Mouse (Mus musculus) testis, postnatal 10 days (tissue): ENCODE data around the gene Srrm4.
"Not testable (repeated sequence)": the region's sequence is repeated elsewhere in the genome, so short reads cannot be mapped to it uniquely, and the experiment has no call there.

Source experiments
- DNase-seq: peaks from one replicate; pipeline ENCODE4 v3.0.0; 2021; ENCODE audit warnings: low spot score

Gene Srrm4

DNA sequence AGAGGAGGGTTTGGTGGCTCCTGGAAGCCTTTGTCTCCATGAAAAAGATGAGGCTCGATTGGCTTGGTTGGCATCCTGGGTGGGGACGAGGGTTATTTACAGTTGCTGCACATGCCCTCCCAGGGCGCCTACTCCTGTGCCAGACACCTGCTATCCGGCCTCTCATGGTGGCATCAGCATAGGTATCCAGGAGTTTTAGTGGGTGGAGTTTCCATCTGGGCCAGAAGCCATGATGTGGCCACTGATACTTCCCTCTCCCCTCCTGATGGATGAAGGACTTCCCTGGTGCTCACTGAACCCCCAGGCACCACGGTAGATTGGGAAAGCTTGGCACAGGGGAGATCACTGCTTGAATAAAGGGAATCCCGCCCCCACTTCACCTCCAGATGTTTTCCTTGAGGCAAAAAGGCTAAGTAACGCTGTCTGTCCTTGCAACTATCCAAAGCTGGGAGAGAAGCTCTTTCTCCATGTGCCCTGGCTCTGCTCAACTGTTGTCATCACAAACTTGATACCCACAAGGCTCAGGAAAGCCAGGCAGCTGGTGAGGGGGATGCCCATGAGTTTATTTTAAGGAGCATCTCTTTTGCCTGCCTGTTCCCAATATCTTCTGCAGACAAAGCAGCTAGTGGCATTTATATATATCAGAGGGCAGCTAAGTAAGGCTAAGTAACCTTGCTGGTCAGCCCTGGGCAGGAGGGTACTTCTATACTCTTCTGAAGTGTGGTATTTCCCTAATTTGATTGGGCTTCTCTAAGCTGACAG is 148.7 kb downstream of the Srrm4 start:
- no peak for DNase-seq

DNA sequence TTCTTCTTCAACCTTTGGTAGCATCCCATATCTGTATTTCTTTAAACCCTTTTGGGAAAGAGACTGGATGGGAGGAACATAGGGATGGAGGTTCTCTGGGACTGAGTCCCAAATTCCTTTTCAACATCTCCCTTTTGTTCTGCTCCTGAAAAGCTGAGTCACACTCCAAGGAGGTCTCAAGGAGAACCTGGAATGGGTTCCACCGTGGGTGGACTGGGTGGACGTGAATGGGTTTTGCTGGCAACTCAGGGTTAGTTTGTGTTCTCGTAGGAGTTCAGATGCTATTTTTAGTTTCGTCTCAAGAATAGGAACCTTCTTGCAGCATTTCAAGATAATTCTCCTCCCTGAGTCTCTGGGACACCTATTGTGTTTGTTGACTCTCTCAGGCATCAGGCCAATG is 151.4 kb downstream of the Srrm4 start:
- no peak for DNase-seq

DNA sequence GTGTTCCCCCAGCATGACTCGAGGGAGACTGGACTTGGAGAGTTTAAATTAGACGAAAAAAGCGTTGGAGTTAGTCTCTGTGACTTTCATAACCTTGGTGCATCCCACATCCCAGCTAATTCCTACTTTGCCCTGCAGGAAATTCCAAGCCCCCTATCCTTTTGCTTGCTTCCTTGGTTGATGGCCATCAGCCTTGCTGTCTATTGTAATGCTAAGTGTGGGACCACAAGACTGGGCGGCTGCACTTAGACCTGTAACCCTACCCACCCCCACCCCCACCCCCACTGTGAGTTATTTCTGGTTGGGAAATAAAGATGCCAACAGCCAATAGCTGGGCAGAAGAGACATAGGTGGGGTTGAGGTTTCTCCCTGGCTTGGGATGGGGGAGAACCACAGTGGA is 153.3 kb downstream of the Srrm4 start:
- DNase-seq: no peak

DNA sequence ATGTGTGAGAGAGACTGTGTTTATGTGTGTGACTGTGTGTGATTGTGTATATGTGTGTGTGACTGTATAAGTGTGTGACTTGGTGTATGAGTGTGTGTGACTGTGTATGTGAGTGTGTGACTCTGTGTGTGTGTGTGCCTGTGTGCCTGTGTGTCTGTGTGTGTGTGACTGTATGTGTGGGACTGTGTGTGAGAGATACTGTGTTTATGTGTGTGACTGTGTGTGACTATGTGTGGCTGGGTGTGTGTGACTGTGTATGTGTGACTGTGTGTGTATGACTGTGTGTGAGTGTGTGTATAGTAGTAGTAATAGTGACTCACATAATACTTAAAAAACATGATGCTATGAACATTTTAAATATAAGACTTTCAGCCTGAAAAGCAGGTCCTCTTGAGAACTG is 155.5 kb downstream of the Srrm4 start:
- no peak for DNase-seq

DNA sequence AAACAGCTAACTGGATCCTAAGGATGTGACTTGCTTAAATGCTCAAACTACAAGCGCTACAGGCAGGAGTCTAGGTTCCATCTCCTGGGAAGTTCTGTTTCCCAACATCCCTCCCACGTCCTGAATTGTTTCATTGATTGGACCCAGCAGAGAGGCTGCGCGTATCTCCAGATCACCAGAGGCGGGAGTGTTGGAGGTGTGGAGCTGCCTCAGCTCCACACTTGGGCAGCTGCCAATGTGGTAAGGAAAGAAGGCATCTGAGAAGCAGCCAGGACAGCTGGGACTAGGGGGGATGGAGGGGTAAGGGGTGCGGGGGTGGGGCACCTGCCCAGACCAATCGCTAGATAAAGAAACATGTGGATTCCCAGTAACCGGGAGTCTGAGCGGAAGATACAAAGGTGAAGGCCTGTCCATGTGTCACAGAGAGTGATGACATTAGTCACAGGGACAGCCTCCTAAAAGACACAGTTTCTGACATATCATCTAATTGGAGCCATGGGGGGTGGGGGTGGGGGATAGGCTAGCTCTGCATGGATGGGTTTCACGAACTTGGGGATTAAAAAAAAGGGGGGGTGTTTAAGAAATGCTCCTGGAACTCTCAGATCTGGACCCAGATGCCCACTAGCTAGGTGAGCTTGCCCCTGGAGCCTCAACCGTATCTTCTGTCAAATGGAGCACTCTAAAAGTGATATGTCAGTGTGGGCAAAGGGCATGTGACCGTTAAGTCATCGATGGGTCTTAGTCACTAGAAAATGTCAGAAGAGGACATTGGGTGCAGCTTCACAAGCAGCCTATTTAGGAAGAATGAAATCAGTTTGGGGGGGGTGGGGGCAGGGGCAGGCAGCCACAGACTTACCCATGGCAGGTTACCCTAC is 156.4 kb downstream of the Srrm4 start:
- DNase-seq: no peak

DNA sequence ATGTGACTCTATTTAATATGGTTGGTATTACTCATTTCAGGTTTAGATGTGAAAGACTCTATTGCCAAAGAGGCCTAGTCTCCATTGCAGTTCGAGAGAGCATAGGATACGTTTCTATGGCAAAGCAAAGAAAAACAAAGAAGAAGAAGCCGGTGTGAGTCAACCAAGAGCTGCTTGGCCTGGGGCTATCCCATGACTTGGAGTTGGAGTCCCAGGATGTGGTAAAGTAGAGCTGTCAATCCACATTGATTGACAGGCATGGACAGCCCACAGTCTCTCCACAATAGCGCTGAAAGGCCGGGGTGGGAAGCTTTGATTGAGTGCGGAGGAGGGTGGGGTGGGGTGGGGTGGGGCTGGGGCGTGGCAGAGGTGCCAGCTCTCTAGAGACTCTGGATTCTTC is 158.7 kb downstream of the Srrm4 start:
- DNase-seq: no peak

DNA sequence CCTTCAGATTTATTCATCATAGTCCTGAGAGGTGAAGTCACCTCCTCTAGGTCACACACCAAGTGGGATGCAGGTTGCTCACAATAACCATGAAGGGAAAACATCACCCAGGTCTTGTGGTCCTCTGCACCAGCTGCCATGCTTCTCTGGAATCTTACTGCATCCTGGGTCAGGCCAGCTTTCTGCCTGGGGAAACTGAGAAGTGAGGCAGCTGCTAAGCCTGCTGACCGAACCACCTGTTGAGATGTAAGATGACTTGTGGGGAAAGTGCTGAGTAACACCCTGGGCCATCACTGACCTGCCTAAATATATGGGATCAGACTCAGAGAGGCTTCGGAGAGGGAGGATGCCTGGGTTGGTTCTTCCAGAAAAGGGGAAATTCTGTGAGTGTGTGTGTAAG is 164.9 kb downstream of the Srrm4 start:
- DNase-seq: no peak

DNA sequence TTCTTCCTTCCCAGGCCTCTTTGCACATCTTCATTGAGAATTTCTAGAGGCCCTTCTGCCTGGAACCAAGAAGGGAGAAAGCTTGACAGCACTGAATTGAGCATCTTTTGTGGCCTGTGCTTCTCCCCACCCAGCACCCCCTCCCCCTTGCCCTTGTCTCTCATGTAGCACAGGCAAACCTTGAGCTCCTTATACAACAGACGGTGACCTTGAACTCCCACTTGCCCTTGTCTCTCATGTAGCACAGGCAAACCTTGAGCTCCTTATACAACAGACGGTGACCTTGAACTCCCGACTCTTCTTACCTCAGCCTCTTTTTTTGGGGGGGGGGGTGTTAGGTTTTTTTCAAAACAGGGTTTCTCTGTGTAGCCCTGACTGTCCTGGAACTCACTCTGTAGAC is 165.9 kb downstream of the Srrm4 start:
- DNase-seq: not testable (repeated sequence)

DNA sequence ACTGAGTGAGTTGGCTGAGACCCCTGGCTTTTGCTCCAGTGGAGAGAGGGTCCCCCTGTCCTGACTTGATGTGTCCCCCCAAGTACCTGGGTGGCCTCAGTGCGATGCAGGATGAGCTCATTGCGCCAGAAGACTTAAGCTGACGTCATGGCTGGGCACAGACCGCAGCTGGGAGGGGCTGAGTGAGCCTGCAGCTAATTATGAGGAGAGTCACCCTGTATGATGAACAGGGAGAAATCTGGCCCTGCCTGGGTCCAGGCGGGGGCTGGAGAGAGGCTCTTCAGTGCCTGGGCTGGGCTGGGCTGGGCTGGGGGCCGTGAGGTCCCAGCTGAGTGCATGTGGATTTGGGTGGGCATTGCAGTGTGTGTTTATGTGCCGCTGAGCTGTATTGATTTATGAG is 166.3 kb downstream of the Srrm4 start:
- DNase-seq: no peak

DNA sequence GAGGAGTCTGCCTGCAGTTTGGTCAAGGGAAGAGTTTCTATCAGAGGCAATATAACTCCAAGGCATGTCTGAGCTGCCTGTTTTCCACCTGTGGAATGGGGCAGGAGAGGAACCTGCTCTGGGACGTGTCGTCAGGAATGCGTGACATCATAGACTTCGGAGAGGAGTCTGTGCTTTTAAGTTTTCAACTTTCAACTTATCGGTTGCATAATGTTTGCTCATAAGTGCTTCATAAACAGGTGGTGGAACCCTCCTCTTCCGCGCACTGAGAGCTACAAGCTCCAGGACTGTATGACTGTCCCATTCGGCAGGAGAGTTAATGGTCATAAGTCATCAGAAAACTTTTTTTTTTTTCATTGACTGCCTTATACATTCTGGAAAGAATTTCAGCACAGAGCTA is 167.9 kb downstream of the Srrm4 start:
- no peak for DNase-seq

DNA sequence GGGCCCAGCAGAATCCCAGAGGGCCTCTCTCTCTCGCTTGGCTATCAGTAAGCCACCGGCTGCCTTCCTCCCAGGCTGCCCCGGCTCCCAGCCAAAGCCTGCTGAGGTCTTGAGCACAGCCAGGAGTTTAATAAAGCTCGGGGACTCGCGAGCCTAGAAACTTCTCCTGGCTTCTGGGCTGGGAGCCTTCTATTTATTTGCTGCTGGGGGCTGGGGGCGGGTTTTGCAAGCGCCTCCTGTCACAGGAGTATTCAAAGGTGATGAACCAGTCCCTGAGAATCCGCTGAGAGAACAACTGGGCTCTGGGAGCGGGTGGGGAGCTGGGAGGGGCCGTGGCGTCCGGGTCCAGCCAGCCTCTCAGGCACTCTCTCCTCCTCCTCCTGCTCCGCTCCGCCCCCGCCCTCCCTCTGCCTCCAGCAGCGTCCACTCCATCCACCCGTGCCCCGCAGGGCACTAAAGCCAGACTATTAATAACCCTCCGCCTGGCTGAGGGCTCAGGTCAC is 168.9 kb downstream of the Srrm4 start, which contains the start of gene Hspb8:
Gene Hspb8 (minus strand): TSS at position 166 of the 503 bp plus-strand sequence.
- peak; percentile 84 for DNase-seq

DNA sequence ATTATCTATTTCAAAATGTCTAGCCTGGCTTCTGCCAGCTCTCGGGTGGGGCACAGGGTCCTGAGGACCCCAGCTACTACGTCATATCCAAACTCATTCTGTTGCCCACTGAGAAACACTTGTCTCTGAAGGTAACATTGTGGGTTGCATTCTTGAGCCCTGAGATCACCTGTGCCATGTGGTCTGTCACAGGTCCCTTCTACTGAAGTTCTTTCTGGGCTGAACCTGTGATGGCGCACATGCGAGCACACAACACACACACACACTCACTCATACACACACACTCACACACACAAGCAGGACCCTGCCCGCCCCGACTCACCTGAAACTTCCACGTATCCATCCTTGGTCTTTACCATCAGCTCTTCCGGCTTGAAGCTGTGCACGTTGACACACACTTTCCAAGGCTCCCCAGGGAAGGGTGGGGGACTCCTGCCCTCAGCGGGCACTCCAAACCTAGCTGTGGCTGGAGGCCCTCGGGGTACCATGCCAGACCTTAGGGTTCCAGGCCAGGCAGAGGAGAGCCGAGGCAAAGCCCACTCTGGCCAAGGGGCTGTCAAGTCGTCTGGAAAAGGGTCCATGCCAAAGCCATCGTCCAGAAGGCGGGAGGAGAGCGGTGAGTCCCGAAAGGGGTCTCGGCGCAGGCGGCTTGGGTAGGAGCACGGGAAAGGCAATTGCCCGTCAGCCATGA is 169.7 kb downstream of the Srrm4 start:
- DNase-seq: no peak

DNA sequence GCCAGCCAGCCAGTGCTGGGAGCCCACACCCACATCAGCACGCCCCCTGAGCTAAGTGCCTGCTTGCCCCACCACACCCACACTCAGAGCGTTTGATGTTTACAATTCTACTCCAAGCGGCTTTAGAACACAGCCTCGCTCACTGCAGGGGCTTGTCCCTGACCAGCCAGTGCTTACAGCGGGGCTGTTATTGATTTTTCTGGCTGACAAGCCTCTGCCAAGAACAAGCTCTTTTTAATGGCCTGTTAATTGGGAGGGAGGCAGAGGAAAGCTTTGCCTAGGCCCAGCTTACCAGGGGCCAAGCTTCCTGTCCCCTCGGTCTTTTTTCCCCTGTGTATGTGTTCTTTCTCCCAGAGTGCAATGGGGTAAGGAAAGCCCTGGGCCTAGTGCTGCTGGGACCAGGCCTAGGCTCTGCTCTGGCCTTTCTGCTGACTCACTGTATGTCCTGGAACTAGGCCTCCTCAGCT is 170.8 kb downstream of the Srrm4 start:
- DNase-seq: no peak

DNA sequence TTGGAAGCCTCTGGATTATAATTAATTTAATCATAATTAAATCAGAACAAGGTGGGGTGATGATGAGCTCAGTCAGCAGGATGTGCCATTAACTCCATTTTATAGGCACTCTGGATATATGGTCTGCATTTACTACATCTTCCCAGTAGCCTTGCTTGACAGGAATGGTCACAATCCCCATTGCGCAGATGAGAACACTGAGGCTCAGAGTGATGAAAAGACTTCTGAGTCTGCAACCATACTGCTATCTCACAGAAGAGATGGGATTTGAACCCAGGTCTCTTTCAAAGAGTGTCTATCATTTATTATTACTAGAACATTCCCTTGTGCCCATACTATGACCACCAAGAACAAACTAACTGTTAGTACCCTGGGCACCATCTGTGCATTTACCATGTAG is 171.4 kb downstream of the Srrm4 start:
- DNase-seq: no peak

DNA sequence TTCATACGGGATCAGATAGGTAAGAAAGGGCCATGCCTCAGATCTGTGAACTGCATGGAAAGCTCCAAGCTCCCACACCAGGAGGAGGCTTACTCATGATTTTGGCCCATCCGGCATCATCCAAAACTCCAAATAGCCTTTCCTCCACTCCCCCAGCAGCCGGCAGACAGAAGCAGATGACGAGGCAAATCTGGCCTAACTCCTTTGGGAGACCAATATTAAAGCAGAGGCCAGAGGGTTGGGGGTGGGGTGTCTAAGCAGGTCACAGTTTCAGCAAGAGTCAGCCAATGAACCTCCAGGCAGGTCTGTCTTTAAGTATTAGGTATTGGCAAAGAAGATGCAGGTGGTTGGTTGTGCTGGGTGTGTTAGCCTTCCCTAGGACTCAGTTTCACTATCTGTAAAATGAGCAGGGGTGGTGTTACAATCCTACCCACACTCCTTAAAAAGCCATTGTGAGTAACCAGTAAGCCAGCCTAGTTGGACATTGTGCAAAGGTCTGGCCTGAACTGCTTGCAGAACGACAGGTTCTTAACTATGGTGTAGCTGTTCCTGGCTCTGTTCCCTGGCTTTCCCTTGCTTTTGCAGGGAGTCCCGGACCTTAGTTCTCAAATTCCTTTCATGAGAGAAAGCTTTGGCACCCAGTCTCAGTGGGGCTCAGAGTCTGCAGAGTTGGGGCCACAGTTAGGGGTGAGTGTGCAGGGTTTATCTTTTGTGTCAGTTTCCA is 172.1 kb downstream of the Srrm4 start:
- no peak for DNase-seq

DNA sequence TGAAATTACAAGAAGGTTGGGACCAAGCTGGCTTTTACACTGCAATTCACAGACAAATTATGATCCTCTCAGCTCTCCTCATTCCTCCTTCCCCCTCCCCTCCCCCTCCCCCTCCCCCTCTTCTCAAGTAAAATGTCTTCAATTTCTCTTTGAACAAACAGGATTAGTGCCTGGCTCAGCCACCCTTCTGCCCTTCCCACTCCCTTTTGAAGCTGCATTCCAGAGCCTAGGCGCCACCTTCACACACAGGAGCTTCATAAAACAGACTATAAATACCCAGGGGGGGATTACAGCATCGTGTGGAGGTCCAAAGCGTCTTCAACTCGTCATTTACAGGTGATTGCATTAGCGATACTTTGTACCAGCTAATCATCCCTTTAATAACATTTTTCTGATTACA is 175.4 kb downstream of the Srrm4 start:
- DNase-seq: no peak

DNA sequence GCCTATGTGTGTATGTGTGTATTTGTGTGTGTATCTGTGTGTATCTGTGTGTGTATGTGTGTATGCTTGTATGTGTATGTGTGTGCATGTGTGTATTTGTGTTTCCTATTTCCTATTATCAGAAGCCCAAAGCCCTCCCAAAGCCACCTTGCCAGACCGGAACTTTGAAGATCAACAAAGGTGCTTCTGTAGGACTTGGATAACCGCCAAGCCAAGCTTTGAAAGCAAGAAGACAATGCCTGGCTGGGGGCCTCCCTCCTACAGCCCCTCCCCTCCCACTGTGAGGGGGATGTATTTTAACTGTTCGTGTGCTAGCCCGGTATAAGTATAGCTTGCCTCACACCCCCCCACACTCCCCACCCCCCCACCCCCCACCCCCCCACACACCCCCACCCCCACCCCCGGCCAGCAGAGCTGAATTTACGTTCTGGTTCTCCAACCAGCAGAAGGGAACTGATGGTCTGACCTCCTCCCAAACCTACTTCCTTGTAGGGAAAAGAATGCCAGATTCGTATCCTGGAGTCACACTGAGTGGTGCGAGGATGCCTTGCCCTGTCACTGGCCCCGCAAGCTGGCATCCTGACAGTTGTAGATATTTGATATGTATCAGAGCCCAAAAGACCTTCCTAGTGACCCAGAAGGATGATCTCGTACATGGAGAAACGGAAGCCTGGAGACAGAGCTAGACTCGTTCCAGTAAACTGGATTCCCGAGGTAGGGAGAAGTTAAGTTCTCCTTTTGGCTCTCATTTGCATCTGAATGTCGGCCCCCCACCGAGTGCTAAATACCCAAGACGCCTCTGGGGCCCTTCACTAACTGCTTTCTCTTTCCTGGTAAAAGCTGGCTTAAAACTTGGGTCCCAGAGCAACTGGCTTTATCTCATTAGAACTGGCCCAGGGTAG is 181.7 kb downstream of the Srrm4 start:
- no peak for DNase-seq

DNA sequence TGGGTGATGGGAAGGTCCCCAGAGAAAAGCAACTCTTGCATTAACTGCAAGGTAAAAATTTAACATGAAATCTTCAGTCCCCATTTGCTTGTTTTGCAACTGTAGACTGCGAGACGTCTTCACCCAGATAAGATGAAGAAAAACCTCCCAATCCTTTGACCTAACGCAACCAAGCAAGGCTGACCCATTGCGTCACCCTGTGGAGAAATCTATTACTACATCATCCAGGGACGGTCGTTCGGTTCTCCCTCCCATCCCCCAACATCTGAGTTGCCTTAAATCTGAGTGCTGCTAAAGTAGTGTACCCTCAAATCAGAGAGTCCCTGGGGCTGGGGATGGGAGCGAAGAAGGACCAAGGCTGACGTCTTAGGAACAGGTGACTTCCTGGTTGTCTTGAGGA is 182.7 kb downstream of the Srrm4 start:
- DNase-seq: no peak

DNA sequence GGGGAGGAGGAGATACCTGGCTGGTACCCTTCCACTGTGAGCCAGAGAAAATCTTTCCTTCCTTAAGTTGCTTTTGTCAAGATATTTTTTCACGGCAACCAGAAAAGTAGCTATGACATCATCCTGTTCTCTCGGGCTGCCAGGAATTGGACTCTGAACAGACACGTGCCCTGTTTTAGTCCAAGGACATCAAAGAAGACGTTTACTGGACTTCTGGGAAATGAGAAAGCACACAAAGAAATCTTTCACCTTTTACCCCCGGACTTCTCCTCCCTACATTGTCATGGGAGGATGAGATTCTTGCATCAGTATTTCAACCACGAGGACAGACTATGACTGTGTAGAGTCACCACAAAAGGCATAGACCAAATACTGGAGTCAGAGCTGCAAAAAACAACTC is 183.7 kb downstream of the Srrm4 start:
- DNase-seq: peak; percentile 28

DNA sequence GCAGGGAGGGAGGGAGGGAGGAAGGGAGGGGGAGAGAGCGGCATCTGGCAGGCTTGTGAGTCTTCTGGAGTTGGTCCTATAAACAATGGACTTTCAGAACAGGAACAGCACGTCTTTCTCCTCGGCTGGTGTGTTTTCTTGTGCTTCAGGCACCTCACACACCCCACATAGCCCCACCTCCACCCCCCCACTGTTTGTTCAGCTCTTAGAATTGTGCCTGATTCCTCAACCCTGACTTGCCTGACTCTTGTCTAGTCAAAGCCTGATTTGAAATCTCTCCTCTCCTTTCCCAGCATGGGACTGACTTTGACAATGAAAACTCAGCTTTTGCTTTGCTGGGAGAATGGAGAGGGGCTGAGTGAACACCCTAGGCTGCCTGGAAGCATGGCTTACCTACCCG is 184.3 kb downstream of the Srrm4 start:
- no peak for DNase-seq

DNA sequence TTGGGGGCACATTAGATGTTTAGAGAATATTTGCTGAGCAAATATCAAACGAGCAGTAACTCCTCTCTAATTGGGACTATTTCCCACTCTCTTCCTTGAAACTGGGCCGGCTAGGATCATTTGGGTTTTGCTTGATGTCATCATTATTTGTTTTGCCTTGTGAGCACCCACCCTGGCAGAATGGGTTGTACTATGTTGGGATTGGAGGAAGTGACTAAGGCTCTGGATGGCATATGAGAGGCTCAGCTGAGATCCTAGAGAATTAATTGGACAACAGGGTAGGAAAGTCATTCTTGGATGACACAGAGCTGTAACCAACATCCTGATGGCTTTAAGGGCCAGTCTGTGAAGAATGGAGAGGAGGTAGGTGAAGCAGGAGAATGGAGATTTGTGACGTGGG is 185.1 kb downstream of the Srrm4 start:
- DNase-seq: no peak
